Mouse (Mus musculus): ENCODE results near the gene Terb2.
"Not testable (repeated sequence)": the region's sequence is repeated elsewhere in the genome, so short reads cannot be mapped to it uniquely, and the experiment has no call there.

GRCm38 (mm10) chr2:122217075-122217474 lies 31.0 kb downstream of the Terb2 start:
- not testable (repeated sequence) for TF ChIP-seq UBTF (IDR thresholded peaks at IDR 0.05; ENCODE audit: borderline replicate concordance, insufficient read depth, low read depth, low read length); ZNF384 (IDR thresholded peaks at IDR 0.05; ENCODE audit: low read depth, low read length); E2F4 (IDR thresholded peaks at IDR 0.05; ENCODE audit: borderline replicate concordance, low read depth, low read length); KAT2A (conservative IDR thresholded peaks at IDR 0.05; ENCODE audit: low read depth, low read length); CTCF (IDR thresholded peaks at IDR 0.05 in 2 of 3, conservative IDR thresholded peaks at IDR 0.05 in 1 of 3; ENCODE audit: control insufficient read depth in 1 of 3, insufficient read depth in 1 of 3, low read depth in 2 of 3, low read length in 3 of 3, poor library complexity in 1 of 3, severe bottlenecking in 1 of 3); MEF2A (IDR thresholded peaks at IDR 0.05; ENCODE audit: extremely low read depth, insufficient replicate concordance, low read depth, low read length, poor library complexity, severe bottlenecking)

Data from MEL (cell line).